Mouse (Mus musculus) right cerebral cortex, adult 18-20 months (tissue): ENCODE measurements around the gene Pknox2.
A peak's percentile ranks its signal among the peaks of the same experiment; 100 is the strongest.

Source experiments
- DNase-seq: peaks from one replicate; pipeline ENCODE4 v3.0.0; 2022; ENCODE audit warnings: mixed read lengths

Gene Pknox2

DNA sequence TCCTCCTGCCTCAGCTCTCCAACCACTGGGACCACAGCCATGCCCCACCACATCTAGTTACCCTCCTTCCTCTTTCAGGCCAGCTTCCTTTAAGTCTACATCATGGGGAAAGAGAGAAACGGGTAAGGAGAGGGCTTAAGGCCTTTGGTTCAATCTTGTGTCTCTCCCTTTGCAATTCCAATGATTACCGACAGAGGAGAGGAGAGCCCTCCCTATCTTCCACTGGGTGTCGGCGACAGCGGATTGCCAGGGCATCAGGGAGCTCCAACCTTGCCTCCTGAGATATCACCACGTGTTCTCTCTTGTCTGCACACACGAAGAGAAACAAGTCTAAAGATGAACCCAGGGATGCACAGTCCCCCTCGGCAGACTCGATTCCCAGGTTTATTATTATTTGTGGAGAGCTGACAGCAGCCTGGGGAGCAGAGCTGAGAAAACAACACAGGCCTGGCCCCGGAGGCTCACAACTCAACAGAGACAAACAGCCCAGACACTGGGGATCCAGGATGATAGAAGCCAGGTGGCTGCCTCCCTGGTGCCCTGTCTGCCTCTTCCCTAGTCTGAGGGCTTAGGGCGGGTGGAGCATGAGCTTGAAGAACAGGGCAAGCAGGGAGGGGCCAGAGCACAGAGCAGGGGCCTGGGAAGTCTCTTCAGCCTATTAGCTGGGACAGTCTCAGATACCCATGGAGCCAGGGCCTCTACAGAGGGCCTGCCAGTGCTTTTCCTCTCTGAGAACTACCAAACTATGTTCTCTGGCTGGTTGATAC lies 170.4 kb downstream of the Pknox2 start:
- no peak for DNase-seq

DNA sequence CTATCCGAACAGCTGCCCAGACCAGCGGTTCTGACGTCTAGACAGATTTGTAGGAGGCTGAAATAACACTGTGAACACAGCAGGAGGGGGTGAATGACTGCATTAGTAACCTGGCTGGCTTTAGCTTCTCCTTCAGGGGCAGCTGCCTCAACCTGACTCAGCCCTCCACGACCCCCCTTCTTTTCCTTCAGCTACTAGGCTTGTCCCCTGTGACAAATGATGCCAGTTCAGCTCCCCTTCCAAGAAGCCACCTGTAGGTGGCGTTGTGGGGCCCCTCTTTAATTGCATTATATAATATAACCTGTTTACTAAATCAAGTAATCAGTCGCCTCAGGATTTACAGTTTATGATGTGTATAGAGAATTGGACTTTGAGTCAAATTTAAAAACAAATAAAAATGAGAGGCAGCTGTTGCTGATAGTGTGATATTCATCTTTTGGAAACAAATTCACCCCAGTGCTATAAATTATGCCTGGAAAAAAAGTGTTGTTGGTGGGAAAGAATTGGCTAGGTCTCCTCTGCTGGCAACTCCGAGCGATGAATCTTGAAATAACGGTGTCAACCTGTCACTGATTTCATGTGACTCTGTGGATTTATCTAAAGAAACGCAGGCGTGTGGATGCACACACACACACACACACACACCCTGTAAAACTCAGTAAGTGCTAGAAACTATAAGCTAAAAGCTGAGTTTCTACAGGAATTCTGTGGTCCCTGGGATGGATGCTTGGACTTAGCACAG lies 173.6 kb downstream of the Pknox2 start:
- no peak for DNase-seq

DNA sequence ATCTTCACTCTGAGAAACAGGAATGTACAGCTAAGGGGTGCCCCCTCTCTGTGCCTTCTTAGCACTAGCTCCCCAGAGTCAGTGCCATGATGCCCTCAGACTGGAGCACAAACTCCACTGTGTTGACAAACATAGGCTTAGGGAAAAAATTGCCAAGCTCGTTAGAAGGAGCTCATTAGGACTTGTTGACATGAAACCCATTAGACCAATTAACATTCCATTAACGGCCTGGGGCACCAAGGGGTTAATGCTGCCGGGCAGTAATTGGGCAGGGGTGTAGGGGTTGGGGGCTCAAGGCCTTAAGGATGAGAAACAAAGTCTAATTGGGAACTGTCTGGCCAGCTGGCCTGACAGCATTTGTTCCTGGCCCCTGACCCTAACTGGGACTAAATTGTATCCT lies 175.1 kb downstream of the Pknox2 start:
- DNase-seq, result no peak

DNA sequence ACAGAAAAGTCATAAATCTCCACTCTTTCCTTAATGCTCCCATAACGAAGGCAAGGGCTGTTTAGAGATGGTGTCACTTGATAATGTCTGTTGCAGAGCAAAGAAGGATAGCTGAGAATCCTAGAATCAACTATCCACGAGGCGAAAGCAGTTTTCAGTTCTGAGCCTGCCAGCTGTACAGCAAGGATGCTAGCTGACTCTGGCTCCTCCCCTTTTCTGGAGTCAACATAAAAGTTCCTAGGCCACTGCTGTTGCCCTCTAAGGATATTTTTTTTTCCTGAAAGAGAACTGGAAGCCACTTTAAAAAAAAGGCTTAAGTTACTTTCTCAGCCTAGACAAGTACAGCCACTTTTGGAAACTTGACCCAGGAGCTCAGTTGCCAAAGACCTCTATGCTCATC lies 176.1 kb downstream of the Pknox2 start:
- no peak for DNase-seq

DNA sequence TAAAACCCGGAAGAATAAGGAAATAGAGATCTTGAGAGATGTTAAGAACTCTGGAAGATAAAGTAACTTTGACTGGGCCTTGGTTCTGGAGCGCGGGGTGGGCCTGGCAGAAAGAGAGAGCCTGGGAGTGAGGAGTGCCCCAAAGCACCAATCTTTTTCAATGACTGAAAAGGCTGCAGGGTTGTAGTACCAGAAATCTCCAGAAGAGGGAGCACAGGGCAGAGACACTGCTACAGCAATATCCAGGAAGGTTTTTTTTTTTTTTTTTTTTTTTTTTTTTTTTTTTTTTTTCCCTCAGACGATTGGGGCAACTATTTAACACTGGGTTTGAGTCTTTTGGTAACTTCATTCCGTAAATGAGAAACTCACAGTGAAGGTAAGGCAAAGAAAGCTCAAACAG lies 176.6 kb downstream of the Pknox2 start:
- DNase-seq, result peak; percentile 88

DNA sequence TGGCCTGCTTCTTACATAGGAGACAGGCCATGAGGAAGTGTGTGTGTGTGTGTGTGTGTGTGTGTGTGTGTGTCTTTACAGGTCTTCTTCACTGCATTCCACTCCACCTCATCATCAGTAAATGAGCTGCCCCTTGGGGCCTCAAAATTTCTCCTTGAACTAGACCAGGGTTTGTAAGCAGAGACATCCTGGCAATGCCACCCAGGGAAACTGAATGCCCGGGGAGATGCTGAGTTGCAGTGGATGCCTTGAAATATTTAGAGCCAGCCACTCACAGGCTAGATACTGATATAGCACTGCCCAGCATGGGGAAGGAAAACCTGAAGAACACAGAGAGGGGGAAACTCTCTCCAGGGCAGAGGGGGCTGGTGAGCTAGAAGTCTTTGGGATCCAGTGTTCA lies 178.1 kb downstream of the Pknox2 start:
- DNase-seq, result no peak

DNA sequence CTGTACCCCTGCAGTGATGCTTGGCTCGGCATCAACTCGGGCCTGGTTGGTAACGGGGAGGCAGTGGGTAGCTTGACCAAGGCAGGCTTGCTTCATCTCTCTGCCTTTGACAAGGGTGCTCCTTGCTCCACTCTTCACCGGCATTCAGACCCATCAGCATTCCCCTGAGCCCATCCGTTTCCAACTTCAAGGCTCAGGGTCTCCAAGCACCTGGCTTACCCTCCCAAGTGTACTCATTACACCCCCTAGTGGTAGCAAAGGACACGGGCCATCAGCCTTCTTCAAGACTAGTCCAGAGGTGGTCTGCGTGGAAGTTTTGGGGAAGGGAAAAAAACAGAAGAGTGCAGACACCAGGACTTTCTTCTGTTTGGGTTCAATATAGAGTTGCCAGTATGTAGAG lies 178.5 kb downstream of the Pknox2 start:
- DNase-seq, result no peak

DNA sequence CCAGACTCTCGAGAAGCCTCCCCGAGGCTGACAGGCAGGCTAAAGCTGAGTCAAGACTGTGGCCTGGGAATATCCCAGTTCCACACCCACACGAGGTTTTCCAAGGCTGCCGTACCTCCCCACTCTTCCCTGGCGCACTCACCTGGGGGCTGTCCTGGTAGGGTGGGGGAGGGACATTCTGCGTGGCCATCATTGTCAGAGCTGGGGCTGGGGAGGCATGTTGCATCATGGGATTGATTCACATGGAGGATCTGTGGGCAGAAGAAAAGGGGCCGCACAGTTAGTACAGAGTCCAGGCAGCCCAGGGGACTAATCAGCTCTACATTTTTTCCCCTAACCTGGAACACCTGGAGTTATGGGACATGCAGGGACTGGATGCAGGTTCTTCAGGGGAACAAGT lies 179.0 kb downstream of the Pknox2 start:
- DNase-seq, result no peak

DNA sequence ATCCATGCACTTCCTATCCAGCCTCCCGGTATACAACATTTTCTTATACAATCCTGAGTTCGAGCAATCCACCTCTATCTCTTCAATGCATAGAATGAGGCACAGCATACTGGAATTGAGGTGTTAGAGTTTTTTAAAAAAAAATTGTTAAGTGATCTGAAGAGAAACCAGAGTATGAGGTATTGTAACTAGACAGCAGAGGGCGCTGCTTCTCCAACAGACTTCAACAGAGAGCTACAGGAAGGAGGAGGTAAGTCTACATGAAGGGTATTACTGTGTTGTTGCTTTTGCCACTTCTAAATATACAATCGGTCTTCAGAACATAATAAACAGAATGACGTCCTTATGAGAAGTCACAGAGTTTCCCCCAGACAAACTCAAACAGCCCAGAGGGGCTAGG lies 181.5 kb downstream of the Pknox2 start:
- DNase-seq, result no peak

DNA sequence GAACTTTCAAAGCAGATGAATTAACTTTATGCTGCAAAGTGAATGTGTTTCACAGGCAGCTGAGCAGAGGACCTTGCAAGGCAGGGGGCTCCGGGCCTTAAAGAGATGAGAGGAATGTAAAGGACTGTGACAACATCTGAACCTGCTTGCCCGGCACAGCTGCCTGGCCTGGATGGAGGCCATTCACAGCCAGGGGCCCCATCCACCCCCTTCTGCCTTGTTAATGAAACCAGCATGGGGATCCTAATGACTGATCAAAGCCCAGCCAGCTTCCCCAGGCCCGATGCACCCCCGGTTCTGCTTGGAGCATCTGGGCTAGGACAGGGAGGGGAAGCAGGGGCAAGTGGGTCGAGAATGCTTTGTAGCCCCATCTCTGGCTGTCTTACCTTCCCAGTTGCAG lies 183.0 kb downstream of the Pknox2 start:
- no peak for DNase-seq

DNA sequence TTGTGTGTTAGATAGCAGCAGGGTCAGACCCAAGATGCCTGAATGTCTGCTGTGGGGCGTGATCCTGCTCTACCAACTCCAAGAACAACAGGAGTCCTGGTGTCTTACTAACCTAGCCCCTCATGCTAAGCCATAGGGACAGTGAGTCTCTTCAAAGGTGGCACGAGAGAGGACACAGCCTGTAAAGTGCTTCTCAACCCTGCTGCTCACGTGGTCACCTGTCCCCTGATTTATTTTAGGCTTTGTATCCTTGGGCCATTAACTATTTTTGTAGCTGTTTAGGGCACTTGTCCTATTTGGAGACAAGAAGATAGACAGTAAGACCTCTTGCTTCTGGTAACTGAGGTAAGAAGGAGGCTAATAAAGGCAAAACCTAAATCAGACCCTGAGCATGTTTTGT lies 183.7 kb downstream of the Pknox2 start:
- no peak for DNase-seq

DNA sequence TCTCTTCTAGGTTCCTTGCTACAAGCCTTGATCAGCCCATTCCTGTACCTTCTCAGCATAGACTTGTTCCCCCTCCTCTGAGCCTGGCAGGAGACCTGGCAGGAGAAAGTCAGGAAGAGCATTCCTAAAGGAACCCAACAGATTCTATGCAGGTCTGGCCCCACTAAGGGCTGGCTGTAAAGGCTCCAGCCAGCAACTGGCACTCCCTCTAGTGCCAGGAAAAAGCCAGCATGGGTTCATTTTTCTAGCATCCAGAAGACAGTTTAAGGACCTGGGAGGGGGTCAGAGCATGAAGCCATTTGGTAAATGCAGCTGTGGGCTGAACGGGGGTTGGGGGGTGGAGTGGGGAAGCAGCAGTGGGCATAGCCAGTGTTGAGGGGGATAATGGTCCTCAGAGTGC lies 185.3 kb downstream of the Pknox2 start:
- no peak for DNase-seq

DNA sequence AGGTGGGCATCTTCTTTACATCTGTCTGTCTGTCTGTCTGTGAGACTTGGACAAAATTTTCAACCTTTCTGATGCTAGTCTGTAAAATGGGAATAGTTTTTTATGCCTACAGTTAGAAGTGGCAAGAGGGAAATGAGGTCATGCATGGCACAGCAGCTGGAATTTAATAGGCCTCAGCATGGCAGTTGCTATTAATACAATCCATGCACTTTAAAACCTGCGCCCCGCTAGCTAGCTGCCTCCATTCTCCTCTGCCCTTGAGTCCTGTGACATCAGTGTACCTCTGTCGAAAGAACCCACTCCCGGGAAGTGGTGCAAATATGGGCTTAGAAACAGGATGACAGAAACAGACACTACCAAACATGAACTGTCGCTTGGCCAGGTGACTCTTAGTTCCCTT lies 186.1 kb downstream of the Pknox2 start:
- DNase-seq, result no peak

DNA sequence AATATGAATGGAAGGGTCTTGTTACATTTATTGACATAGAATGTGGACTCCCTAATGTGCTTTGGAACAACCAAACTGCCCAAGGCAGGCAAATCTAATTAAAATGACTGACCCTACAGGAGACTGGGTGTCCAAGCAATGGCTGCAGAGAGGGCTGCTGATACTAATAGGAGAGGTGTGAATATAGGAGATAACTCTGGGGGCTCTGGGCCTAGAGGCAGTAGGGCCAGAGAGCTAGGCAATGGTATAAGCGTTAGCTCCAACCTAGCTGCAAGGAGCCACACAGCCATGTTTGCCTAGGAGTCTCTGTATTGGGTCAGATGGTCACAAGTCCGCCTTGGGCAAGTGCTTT lies 196.1 kb downstream of the Pknox2 start:
- no peak for DNase-seq

DNA sequence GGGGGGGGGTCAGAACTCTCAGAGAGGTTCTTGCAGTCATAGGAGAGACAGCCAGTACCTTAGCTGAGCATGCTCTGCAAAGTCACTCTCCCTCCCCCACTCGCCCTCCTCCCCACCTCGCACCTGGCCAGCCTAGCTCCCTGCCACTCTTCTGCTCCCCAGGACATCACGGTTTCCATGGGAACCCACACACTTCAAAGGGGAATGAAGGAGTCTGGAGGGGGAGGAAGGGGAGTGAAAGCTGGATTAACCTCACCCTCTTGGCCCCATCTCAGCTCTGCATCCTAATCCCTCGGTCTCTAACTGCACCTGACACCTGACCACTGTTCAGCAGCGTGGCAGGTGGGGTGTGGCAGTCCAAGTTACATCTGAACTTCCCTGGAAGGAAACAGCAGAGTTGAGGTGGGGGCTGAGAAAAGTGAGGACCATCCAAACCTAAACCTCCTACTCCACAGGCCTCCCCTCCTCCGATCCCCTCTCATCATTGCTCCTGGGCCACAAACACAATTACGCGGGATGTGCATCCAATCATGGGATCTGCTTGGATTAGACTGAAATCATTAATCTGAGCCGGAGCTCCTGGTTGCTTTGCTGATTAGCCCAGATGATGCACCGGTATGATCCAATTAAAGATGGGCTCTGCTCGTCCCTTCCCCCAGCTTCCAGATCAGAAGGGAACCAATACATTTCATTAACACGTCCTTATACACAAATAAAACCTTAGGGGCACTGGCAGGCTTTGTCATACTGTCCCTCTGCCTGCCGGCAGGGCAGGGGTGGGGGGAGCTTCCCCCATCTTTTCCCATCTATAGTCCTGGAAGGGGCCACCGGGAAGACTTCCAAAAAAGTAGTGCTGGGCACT lies 196.7 kb downstream of the Pknox2 start:
- DNase-seq, result no peak

DNA sequence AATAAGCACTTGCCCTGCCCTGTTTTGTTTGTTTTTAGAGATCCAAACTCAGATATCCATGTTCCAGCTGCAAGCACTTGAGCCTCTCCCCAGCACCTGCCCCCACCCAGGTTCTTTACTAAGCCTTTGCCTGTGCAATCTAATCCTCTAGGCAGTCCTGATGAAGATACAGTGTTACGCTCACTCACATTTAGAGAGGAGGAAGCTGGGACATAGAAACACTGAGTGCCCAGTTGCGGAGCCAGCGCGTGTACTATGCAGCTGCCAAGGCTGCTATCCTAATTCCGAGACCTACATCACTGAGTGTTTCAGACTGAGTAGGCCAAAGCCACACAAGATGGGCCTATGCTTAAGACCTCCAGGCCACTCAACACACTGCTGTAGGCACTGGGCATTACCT lies 199.0 kb downstream of the Pknox2 start:
- no peak for DNase-seq

DNA sequence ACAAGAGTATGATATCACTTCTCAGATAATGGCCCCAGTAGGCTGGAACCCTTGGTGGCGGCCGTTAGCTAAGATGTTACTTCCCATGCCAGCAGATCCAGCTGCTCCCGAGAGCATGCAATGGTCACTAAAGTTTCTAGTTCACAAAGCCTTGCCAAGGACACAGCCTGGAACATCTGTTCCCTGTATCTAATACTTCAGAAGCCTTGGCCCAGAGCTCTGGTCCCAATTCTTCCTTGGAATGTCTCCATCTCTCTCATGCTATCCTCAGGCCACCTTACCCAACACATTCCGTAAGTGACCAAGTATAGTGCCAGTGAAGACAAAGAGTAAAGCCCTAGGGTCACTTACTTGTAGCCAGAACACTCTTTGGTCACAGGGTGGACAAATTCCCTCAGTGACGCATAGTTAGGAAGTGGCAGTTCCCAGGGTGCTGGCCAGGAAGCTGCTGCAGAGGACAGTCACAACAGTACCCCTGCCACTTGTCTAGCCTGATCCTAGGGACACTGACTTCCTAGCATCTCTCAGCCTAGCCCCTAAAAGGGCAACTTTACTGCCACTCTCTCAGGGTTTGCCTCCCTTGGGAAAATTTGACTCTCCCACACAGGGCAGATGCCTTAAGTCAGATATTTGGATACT lies 200.0 kb downstream of the Pknox2 start:
- DNase-seq, result no peak

DNA sequence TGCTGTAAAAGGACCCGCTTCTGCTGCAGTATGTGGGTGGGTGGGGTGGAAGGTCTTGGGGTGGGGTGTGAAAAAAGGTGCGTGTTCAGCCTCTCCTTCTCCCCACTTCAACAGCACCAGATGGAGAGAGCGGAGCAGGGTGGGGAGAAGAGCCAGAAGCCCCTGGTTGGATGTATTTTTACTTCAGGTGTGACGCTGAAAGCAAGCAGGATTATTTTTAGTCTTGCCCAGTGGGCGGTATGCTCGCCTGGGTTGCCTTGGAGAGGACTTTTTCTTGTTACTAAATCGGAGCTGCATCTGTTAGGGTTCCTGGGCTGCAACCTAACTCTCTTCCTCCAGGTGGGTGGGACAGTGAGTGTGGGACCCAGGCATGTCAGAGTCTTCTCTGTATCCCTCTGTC lies 202.4 kb downstream of the Pknox2 start:
- DNase-seq, result peak; percentile 94

DNA sequence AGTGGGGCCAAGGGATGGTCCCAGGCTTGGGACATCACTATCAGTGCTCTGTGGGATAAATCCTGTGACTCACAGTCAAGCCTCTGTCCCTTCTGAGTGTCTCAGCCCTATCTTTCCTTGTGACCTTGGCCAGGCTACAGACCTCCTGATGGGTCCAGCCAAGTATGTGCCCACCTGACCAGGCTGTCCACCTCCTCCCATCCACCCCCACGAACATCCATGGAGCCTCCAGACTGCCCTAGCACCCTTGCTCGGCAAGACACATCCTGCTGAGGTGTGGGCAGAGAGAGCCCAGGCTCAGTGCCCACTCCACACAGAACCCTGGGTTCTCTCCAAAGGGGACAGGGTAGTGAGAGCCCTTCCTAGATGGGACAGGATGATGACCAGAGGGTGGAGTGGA lies 204.6 kb downstream of the Pknox2 start:
- DNase-seq, result no peak

DNA sequence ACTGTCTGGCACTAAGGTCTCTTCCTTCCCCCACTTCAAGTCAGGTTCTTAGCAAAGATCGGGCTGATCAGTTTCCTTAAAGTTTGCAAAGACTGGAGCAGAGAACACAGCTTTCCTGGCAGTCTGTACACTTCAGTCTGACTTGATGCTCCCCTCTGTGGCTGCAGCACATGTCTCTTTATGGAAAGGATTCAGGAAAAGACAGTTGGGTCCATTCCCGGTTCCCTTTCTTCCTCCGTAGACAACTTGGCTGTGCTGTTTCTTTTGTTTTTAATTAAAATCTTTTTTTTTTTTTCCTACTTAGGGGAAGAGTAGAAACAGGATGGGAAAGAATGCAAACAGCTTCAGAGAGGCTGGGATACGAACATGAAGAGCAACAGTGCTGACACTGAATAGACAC lies 205.1 kb downstream of the Pknox2 start:
- no peak for DNase-seq

DNA sequence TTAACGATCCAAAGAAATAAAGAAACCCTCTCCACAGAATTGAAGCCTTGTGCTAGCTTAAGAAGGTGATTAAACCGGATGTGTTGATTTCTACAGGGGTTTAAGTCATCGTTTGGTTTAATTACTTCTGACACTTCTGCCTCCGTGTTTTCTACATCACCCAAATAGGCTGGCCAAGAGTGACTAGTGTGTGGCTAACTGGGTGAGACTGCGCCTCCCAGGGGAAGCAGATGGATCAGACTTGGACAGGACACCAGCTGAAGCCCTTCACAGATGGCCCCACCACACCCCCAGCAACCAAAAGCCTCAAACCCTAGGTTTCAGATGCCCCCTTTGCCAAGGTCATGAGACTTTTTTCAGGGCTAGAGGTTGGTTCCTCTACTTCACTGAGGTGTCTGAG lies 205.6 kb downstream of the Pknox2 start:
- DNase-seq, result peak; percentile 40

DNA sequence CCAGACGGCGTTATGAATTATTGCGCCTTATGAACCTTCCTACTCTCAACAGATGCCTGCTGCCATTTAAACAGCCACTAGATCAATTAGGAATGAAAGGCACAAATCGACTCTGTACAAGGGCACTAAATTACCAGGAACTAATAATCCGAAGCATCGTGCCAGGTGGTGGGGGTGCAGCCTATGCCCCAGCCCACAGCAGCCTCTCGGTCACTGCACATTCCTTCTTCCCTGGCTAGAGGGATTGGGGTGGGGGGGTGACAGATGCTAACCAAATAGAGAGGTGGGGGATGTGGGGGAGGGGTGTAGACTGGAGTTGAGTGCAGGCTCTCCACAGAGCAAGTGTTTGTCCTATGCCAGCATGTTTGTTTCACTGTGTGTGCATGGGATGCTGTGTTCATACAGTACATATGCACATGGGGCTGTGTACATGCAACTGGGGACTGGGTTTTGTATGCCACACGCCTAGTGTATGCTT lies 208.6 kb downstream of the Pknox2 start:
- DNase-seq, result no peak

DNA sequence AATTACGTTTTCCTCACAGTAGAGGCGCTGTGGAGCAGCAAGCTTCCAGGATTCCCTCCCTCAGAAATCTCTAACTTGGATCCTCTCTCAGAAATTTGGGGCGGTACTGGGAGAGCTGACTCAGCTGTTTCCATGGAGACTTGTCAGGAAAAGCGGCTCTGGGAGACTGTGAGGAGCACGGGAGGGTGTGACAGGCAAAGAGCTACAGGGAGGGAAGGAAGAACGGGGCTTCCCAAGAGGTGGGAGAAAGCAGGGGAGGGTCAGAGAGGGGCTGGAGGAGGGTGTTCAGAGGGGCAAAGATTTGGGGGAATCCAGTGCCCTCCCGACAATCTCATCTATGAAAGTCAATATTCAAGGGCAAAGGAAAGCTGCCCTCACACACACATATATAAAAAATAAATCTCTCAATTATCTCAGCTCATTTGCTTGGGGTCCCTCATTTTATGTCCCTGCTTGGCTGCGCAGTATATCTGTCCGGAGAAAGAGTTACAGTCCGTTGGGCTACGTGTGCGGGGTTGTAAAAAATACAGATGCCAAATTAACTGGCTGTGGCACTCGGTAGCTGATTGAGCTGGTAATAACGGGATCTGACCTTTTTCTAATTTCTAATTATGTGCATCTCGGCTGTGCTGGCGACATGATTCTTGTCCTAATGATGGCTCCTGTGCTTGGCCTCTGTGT lies 213.3 kb downstream of the Pknox2 start:
- DNase-seq, result peak; percentile 86
